Mouse (Mus musculus) cerebellum, adult 2 months (tissue): Measurements from ENCODE around the gene Dock11. TPM values are rescaled to one million over a fixed set of nuclear protein-coding genes. Genes with fewer than 3 reads are reported as not detected.

Experiments
- DNase-seq, 2 experiments: peaks; one replicate each; pipeline ENCODE4 v3.0.0; 2021
- H3K27ac ChIP-seq: fragments of 200-500 bp; 2 replicates; pipeline ENCODE4 v1.5.1; 2012; ENCODE audit warnings: low read length, control low read depth, inconsistent platforms; ENCODE audit not compliant: insufficient read depth
- H3K27me3 ChIP-seq: fragments of 200-500 bp; 2 replicates; pipeline ENCODE4 v1.6.1; 2012; ENCODE audit warnings: inconsistent platforms, mild to moderate bottlenecking, low read length, moderate library complexity; ENCODE audit not compliant: control insufficient read depth, insufficient read depth
- H3K4me1 ChIP-seq: fragments of 200-500 bp; 2 replicates; pipeline ENCODE4 v1.6.1; 2011; ENCODE audit warnings: low read length; ENCODE audit not compliant: control insufficient read depth, insufficient read depth
- H3K4me3 ChIP-seq: fragments of 200-500 bp; replicated peaks from 2 replicates; pipeline ENCODE3; 2011; ENCODE audit warnings: mild to moderate bottlenecking, low read depth, low read length, control low read depth; ENCODE audit not compliant: insufficient read depth
- CTCF ChIP-seq: fragments of 200-500 bp; IDR thresholded peaks from 2 replicates; pipeline ENCODE4 v1.5.1; 2011; ENCODE audit warnings: low read depth, mild to moderate bottlenecking, control low read depth, low read length, moderate library complexity, borderline replicate concordance; ENCODE audit not compliant: insufficient read depth
- POLR2A ChIP-seq: fragments of 200-500 bp; IDR thresholded peaks from 2 replicates; pipeline ENCODE4 v1.6.1; 2011; ENCODE audit warnings: low read length, control low read depth, borderline replicate concordance; ENCODE audit not compliant: insufficient read depth
- WGBS: fragments of 180-500 bp; shearing (Covaris S2); methylation state at CpG from one replicate; pipeline ENCODE4 v1.1.7; 2018; 5-methylcytosine and 5-hydroxymethylcytosine counted together
- polyA plus RNA-seq: library from polyadenylated mRNA; depleted of rRNA; stranded (reverse); fragments of >200 nt; gene quantifications from 2 replicates; pipeline ENCODE4 v1.2.3, GENCODE M21; 2012

Gene Dock11
- polyA plus RNA-seq, 1 experiment = 7.0 TPM

- TF ChIP-seq CTCF (no peak), POLR2A (no peak)
- no peak for DNase-seq
- WGBS = 61% methylated on average over 2 of the region's 2 CpGs
These were observed 185.4 kb downstream of the Dock11 start for GRCm38 (mm10) chrX:36073997-36074396.

GRCm38 (mm10) chrX:36077164-36077563 is 188.5 kb downstream of the Dock11 start:
- Histone ChIP-seq H3K27ac (no peak overlapping the region), H3K27me3 (no peaks in the 10 kb centered on the region), H3K4me3 (no peak overlapping the region), H3K4me1 (no peaks in the 10 kb centered on the region)
- no peak for DNase-seq
- no peak for TF ChIP-seq POLR2A
- no peak for TF ChIP-seq CTCF
- WGBS = 71% methylated on average over 4 of the region's 4 CpGs

More at GRCm38 (mm10) chrX:36073997-36074396, 185.4 kb downstream of the Dock11 start:
- Histone ChIP-seq H3K4me1 (no peaks in the 10 kb centered on the region), H3K27ac (no peak overlapping the region), H3K27me3 (no peaks in the 10 kb centered on the region), H3K4me3 (no peak overlapping the region)

- no peak overlapping the region for H3K27ac ChIP-seq
- no peak for TF ChIP-seq POLR2A
- no peak for TF ChIP-seq CTCF
- 95% methylated on average over 1 of the region's 1 CpGs for WGBS
- no peaks in the 10 kb centered on the region for H3K4me1 ChIP-seq
- DNase-seq = no peak
- H3K27me3 ChIP-seq = no peaks in the 10 kb centered on the region
- H3K4me3 ChIP-seq = no peak overlapping the region
These were observed 194.3 kb downstream of the Dock11 start for GRCm38 (mm10) chrX:36082917-36083316.

- TF ChIP-seq POLR2A = no peak
- no peak for TF ChIP-seq CTCF
- H3K27ac ChIP-seq = no peak overlapping the region
- no peaks in the 10 kb centered on the region for H3K27me3 ChIP-seq
- no peak overlapping the region for H3K4me3 ChIP-seq
- H3K4me1 ChIP-seq = no peaks in the 10 kb centered on the region
- WGBS = 89% methylated on average over 6 of the region's 6 CpGs
- no peak for DNase-seq
These were observed 200.0 kb downstream of the Dock11 start for GRCm38 (mm10) chrX:36088464-36089256.

- no peak for TF ChIP-seq POLR2A
- TF ChIP-seq CTCF = no peak
- H3K4me3 ChIP-seq = no peak overlapping the region
- no peak for DNase-seq
- no peaks in the 10 kb centered on the region for H3K4me1 ChIP-seq
- H3K27ac ChIP-seq = no peak overlapping the region
- 93% methylated on average over 1 of the region's 1 CpGs for WGBS
- no peaks in the 10 kb centered on the region for H3K27me3 ChIP-seq
These were observed 212.3 kb downstream of the Dock11 start for GRCm38 (mm10) chrX:36100883-36101282.

- H3K27ac ChIP-seq = no peak overlapping the region
- H3K4me3 ChIP-seq = no peak overlapping the region
- DNase-seq = no peak
- no peaks in the 10 kb centered on the region for H3K27me3 ChIP-seq
- no peaks in the 10 kb centered on the region for H3K4me1 ChIP-seq
- WGBS = 78% methylated on average over 3 of the region's 3 CpGs
- no peak for TF ChIP-seq CTCF
- TF ChIP-seq POLR2A = no peak
These were observed 212.7 kb downstream of the Dock11 start for GRCm38 (mm10) chrX:36101318-36101717.

GRCm38 (mm10) chrX:36108601-36109000 is 220.0 kb downstream of the Dock11 start:
- no peaks in the 10 kb centered on the region for H3K27me3 ChIP-seq
- WGBS = 17% methylated on average over 3 of the region's 3 CpGs
- peak in 1 of 2 experiments; percentile 1 for DNase-seq
- TF ChIP-seq POLR2A (no peak), CTCF (no peak)
- no peak overlapping the region for H3K27ac ChIP-seq
- no peak overlapping the region for H3K4me3 ChIP-seq
- H3K4me1 ChIP-seq = no peaks in the 10 kb centered on the region
